Mouse (Mus musculus): Measurements from ENCODE around the gene Cfap58. TPM values are rescaled to one million over a fixed set of nuclear protein-coding genes. Genes with fewer than 3 reads are reported as not detected.

Gene Cfap58
- polyA plus RNA-seq, 1 experiment, result 0.26 TPM

DNA sequence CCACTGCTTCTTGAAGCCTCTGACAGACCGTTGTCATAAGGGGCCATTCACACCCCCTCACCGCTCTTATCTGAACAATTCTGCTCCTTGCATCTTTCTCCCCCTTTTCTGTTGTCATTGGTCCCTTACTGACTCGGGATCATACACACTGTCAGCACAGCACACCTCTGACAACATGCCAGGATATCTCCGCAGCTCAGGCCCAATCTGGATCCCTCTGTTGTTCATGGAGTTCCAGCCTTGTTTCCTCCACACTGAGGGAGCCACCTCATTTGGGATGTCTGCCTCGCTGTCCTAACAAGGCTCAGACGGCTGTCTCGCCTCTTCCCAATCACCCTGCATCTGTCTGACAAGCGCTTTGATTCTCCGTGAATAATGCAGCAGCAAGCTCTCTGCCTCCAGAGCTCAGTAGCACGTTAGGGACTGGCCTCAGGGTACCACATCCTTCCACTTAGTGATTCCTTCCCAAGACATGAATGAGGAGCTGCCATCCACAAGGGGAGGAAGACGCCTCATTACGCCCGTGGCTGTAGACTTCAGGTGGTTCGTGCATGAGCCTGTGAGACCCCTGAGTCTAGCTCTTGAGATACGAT is 40.7 kb downstream of the Cfap58 start:
- DNase-seq (ENCODE audit: low read depth), result no peak

DNA sequence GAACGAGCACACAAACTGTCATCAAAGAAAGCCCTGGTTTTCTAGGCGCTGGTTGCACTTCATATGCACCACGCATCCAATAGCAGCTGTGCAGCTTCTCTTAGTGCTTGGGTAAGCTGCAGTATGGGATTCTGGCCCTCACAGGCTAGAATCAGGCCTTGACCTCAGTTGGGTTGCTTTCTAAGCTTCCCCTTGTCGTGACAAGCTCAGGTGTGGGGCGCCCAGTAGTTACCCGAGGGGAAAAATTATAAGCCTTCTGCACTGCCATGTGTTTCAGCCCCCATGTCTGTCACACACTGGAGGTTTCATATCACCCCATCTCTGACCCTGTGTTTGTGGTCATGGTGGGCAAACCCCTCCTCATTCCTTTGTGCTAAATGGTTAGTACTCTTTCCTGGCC is 42.0 kb downstream of the Cfap58 start:
- DNase-seq (ENCODE audit: low read depth), result no peak

DNA sequence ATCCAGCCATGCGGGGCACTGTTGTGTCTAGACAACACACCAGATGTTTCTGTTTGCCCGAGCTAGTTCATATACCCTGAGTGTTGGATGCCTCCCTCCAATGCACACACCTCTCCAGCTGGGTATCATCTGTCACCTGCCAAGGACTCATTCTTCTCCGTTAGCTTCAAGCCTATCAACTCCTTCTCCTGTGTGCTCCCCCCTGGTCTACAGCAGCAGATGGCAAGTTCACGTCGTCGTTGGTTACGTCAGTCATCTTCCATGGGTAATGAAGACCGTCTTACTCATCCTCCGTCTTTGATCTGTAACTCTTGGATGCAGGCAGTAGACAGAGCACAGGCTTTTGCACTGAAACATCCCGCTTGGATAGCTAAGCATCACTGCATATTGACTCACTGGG is 42.8 kb downstream of the Cfap58 start:
- DNase-seq (ENCODE audit: low read depth), result no peak

DNA sequence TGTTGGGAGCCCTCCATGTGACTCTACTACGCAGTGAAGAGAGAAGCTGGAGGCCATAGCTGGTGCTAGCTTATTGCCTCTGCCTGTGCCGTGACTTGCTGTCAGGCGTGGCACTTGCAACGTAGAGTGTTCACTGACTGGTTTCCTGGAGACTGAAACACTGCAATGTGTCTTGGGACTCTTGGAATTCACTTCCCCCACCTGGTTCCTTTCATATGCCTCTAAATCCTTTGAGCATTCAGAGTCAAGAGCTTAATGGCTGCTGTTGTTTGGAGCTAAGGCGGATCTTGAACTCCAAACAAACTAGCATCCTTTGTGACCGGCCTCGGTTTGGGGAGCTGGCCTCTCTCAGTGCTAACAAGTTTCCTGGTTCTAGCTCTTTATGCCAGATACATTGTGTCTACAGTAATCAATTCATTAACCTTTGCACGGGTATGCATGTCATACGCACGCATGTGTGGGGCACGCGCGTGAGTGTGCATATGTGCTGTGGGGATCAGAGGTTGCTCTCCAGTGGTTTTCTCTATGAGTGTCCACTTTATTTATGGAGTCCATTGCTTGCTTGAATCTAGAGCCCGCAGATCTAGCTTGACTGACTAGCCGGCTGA is 48.2 kb downstream of the Cfap58 start:
- no peak for DNase-seq (ENCODE audit: low read depth)

DNA sequence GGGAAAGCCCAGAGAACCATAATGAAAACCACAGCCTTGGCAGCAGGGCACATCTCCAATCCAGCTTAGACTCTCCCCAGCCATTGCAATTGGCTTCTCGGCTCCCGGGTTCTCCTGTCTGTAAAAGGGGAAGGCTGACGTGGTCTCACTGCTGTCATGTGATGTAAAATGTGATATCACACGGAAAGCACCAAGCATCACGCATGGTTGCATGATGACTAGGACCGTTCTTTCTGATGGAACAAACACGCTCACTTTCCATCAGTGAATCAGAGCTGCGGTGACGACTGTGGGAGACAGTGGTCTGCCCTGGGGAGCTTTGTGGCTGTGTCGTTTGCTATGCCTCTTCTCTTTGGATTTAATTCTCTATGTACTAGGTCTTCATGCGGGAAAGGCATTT is 50.5 kb downstream of the Cfap58 start:
- DNase-seq (ENCODE audit: low read depth), result no peak

DNA sequence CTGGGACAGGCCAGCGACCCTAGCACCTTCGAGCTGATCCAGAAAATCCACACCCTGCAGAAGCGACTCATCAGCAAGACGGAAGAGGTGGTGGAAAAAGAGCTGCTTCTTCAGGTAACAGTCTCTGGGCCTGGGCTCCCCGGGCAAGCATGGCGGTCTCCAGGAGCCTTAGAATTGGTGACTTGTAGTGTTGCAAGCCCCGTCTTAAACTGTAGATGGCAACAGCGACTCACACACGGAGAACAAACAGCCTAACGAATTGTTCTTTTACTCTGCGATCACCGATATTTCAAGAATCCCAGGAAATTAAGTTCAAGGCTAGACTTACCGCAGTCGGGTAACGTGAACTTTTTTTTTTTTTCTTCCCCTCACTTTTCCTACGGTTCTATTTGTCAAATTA is 51.0 kb downstream of the Cfap58 start:
- DNase-seq (ENCODE audit: low read depth), result no peak

DNA sequence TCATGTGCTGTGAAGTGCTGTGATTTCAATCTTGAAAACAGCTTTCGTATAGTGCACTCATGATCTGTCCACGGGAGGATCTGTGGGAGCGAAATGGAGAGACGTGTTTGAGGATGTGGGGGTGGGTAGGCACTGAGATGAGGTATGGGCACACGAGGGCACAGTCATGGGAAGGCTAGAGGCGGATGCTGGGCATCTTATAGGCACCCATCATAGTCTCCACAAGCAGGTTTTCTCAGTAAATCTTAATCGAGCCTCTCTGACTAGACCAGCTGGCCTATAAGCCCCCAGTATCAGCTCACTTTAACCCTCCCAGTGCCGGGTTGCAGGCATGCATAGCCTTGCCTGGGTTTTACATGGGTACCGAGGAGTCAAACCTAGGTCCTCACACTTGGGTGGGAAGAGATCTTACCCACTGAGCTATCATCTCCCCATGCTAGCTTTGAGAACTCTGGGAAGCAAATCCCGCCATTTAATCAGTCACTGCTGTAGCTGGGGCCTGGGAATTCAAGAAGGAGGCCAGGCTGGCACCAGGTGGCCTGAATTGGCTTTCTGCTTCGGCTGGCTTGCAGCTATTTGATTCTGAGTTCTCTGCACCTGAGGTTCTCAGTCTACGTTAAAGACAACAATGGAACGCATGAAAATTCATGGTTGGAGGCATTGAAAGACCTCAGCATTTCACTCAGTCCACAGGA is 51.6 kb downstream of the Cfap58 start:
- DNase-seq (ENCODE audit: low read depth), result no peak

DNA sequence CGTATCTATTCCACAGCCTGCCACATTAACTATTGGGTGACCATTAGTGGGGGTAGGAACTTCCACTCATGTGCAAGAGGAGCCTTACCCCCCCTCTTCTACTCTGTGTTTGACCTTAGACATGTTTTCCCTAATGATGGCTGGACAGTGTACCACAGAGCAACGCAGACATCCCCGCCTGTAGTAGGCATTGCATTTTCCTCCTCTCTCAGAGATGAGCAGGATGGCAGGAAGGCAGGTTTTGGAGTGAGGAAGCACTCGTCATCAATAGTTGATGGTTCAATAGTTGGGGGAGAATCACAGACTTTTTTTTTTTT is 52.1 kb downstream of the Cfap58 start:
- no peak for DNase-seq (ENCODE audit: low read depth)

DNA sequence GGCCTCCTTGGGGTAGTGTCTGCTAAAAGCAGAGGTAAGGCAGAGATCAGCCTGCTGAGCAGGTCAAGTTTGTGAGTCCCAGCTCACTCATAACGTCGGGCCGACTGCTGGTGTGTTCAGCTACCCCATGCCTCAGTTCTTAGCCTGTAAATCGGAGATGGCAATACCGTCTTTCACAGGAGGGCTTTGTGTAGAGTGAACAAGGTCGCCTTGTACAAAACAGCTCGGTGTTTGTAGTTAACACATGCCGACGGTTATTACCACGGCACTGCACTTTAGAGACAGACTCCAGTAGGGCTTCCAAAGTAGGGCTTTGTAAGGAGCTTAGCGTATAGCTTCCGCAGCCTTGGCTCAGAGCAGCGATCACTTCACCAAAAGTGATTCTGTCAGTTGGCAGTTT is 63.8 kb downstream of the Cfap58 start:
- no peak for DNase-seq (ENCODE audit: low read depth)

DNA sequence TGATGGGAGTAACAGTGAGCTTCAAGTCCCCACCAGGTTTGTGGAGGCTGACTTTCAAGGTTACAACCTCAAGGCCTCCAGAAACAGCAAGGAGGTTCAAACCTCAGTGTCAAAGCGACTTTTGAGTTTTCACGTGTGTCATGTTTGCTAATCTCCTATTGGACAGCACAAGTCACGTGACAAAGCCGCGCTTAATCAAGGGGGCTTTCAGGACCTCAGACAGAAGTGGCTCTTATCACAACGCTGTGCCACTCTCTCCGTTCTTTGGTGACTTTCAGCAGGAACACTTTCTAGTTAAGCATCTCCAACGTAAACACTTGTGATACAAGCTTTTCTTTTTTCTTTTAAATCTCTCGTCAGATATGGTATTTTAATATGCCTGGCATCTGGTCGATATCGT is 64.3 kb downstream of the Cfap58 start:
- no peak for DNase-seq (ENCODE audit: low read depth)

DNA sequence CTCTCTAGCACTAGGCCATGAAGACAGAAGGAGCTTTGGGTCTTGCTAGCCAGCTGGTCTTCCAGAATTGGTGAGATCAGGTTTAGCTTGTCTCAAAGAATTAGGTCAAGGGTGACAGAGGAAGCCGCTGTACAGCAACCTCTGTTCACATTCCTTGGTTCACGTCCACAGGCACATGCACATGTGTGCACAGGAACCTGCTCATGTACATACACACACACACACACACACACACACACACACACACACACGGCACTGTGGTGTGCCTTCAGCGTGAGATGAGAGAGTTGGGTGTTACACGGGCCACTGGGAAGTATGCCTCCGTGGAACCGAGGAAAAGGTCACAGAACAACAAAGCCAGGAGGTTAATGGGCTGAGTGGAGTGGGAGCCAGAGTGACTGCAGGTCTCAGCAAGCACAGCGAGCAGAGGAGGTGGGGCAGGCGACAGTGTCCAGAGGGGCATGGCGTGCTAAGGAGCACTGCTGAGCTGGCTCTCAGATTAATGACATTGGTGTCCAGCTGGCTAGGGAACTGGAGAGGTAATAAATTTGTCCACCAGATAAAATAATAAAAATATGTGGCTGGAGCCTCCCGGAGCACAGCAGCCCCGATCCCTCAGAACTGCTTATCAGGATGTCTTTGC is 71.4 kb downstream of the Cfap58 start:
- peak; percentile 20 for DNase-seq (ENCODE audit: low read depth)

DNA sequence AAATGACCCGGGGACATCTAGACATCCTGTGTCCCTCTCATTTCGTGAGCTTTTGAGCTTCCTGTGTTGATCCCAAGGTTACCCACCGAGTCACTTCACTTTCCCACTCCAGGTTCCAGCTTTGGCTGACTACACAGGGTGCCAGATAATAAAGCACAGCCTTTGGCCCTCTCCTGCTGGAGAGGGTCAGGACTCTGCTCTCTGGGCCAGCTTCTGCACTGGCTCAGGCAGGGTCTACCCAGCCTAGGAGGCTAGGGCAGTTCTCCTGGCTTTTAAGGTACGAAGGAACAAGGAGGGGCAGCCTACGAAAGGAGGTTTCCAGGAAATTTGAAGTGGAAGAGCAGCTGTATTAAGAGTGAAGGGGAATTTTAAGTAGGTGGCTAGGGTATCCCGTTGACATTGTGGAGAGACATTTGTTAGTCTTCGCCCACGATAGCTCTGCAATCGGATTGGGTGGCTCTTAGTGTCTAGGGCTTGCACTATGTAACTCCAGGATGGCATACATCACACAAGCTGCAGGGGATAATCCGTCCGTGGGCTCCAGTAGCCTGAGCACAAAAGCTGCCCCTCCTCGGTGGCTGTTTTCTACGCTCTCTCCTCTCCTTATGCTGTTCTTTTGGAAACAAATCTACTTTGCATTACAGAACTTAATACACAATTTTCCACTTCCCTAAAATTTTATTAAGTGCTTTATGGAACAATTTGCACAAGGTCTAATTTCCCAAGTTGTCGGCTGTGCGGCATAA is 72.3 kb downstream of the Cfap58 start:
- no peak for DNase-seq (ENCODE audit: low read depth)

DNA sequence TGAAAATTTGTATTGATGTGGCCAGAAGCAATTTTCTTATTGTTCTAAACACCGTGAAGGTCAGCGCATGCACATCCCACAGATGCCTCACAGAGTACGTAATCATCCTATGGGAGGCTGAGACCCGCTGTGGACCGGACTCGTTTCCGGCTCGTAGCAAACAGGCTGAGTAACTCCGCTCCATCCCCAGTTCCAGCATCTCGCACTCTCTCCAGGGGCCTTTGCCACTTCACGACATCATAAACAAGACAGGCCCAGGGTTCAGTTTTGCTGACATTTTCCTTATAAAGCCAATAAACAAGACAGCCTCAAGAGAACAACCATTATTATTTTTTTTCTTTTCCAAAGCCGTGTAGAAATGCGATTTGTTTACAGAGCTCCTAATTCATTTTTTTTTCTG is 82.6 kb downstream of the Cfap58 start:
- DNase-seq (ENCODE audit: low read depth), result no peak

DNA sequence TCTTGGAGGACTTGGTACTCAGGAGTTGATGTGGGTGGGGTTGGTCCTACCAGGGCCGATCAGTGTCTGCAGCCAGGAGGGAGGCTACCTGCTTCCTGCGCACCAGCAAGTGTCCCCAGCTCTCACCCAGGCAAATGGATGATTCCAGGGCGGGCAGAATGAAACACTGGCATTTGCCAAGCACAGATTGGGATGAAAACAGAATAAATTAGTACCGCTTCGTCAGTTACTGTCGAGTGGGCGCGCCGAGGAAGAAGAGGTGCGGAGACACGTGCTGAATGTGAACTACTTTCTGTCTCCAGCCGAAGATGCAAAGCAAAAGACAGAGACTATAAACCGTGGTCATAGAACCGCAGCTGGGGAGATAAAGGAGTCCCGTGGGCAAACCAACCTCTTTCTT is 84.0 kb downstream of the Cfap58 start:
- no peak for DNase-seq (ENCODE audit: low read depth)

DNA sequence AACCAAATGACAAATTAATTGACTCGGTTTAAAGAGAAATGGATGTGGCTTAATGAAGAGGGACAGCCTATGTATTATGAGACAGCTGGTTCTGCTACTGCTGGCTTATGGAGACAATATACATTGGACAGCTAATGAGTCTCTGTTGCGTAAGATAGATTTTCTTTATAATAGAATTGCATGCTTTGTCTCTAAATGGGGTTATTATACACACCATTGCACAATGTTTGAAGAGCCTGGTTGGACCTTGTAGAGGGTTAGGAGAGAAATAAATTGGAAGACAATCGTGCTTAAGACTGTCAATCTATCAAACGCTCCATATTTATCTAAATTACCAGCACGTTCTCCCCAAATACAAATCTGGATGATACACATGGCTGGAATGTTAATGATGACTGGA is 85.3 kb downstream of the Cfap58 start:
- DNase-seq (ENCODE audit: low read depth), result no peak

DNA sequence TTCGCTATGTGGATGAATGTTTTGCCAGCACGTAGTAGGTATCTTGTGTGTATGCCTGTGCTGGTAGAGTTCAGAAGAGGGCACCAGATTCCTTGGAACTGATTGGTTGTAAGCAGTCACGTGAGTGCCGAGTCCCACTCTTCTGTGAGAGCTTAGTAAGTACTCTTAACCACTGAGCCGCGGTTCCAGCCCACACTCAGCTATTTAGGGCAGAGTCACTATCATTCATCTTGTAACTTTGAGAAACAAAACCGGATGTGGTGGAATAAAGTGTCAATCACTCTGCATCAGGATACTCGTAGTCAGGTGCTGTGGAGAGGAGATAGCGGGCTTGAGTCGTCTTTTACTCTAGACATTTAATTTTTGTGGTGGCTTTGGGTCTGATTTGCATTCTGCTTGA is 86.3 kb downstream of the Cfap58 start:
- no peak for DNase-seq (ENCODE audit: low read depth)

DNA sequence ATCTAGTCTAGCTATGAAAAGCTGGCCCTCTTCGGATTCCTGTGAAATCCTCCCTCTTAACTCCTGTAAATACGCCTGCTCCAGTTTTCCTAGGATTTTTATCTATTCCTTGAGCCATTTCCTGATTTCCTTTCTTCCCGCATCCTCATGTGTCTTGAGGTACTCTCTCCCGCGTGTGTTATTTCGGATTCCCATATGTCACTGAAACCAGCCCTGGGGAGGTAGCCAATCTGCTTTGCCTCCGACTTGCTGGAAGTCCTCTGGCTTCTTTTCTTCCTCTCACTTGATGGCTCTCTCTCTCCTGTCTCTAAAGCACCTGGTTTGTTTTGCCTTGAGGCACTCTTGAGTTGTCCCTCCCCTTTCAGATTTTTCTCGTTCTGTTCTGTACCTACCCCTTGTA is 87.9 kb downstream of the Cfap58 start:
- no peak for DNase-seq (ENCODE audit: low read depth)

DNA sequence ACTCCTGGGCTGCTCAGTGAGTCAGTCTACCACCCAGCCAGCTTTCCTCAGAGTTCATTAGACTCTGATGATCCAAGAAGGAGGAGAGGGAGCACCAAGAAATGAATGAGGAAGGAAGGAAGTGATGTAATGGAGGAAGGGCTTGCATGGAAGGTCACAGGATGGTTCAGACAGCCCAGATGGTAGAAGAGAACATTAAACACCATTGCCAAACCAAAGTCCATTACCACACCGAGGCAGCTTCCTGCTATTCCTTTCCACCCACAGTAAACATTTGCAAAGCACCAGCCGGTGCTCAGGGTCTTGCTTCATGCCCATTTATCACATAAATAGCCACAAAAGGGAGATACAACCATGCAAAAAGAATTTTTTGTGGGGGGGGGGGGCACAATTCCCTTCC is 89.4 kb downstream of the Cfap58 start:
- DNase-seq (ENCODE audit: low read depth), result no peak

DNA sequence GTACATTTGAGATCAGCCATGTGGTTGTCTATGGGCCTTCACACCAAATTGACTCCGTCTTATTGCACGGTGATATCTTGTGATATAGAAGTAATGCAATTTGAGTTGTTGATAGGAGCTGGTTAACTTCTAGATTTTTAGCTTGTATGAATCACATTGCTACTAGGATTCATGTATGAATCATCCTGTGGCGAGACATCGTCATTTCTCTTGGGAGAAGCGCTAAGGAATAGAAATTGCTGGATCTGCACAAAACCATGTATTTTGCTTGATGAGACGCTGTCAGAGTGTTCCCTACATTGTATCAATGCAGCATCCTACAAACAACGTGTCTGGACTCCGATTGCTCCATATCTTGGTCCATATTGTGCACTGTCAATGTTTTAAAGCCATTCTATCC is 102.1 kb downstream of the Cfap58 start:
- DNase-seq (ENCODE audit: low read depth), result no peak

DNA sequence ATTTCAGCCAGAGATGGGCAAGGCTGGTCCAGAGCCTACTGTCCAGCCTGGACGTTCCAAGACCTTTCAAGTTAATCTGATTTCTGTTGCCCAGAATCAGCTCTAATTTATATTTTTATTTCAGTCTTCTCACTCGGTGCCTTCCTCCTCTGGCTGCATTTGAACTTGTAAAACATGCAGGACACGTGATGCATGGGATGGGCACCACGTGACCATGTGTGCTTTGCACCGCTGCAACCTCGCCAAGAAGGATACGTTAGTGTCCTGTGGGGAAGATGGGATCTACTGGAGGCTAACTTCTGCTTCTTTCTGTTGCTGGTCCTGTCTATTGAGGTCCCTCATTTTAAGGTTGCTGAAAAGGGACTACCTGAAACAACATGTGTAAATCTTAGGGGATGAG is 109.8 kb downstream of the Cfap58 start:
- no peak for DNase-seq (ENCODE audit: low read depth)

DNA sequence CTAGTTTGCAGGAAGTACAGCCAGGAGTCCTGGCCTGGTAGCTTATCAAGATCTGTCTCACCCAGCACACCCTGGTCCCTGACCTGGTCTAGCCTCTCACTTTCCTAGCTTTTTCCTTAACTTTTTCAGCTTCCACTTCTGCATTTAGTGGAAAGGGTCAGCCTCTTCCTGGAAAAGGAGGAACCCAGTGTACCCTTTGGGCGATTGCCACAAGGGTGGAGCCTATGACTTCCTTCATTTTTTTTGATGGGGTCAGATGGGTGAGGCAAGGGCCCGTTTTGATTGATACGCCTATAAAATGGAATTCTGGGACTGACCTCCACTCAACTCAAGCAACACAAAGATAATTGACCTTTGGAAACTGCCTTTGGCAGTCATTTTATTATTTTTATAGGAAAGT is 111.9 kb downstream of the Cfap58 start:
- no peak for DNase-seq (ENCODE audit: low read depth)

DNA sequence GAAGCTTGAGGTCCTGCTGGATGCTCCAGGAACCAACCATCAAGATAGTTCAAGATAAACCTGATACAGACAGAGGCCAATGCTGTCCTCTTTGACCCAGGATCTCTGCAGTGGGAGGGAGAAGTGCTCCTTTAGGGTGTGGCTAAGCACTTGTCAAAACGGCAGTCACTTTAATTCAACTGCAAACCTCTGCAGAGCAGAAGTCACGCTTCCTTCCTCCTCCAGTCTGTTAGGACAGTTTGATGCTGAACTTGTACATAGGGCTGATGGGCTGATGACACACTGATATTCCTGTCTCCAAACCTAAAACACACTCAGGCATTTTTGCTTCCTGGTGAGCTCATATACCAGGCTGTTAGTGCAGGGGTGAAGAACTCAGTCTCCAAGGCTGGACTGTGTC is 125.8 kb downstream of the Cfap58 start:
- no peak for DNase-seq (ENCODE audit: low read depth)

DNA sequence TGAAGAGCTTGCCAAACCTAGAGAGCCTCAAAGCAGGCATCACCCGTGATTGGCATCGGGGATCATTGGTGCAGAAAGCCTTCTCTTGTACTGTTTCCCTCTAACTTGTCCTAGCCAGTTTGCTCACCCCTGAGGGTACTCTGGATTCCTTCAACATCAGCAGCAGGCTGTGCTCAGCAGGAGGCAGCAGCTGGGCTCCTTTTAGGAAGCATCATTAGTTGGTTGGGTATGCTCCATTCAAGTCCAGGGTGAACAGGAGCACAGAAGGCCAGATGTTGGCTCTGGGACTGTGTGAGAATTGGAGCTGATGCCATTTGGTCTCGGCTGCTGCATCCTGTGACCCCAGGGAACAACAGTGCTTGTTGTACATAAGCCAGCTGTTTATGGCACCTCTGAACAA is 142.2 kb downstream of the Cfap58 start:
- DNase-seq (ENCODE audit: low read depth), result no peak

All from gonadal fat pad, adult 2 months (tissue).